In genomic region chr17:49528033-49528432, GRCm38 (mm10) we compare ENCODE assay signal across 17 mouse cellular contexts. TPM values are rescaled to one million over a fixed set of nuclear protein-coding genes. Genes with fewer than 3 reads are reported as not detected.
DNase-seq lines count a peak whose midpoint lies in the region; ATAC-seq and TF ChIP-seq lines count a peak whose summit lies in the region.
"Had no signal": no experiment of that assay in that cellular context is flagged by ENCODE, and none has a peak within 500 bp of the region (broad histone marks: within the 10 kb centered on the region; RNA-seq: fewer than 3 reads in every experiment).

No protein-coding gene starts in this region.

- WGBS in lung, embryonic 14.5 days: 88% methylated on average over 4 of the region's 4 CpGs
- 84% methylated on average over 4 of the region's 4 CpGs for WGBS in lung, postnatal 0 days

- no peaks in the 10 kb centered on the region for H3K27me3 ChIP-seq in lung, embryonic 14.5 days (ENCODE audit: insufficient read depth, low read length)
- H3K27me3 ChIP-seq in lung, postnatal 0 days (replicated peaks; ENCODE audit: insufficient read depth, low read length): no peaks in the 10 kb centered on the region
- H3K27me3 ChIP-seq: embryonic facial prominence, embryonic 13.5 days; heart, embryonic 15.5 days; hindbrain, embryonic 12.5 days; liver, embryonic 12.5 days had no signal

- H3K4me2 ChIP-seq in lung, embryonic 14.5 days: no peak overlapping the region
- H3K4me2 ChIP-seq in lung, postnatal 0 days (replicated peaks; ENCODE audit: low read depth, low read length): no peak overlapping the region
- H3K4me2 ChIP-seq: embryonic facial prominence, embryonic 13.5 days; heart, embryonic 15.5 days; hindbrain, embryonic 12.5 days; liver, embryonic 12.5 days had no signal

- no peak for TF ChIP-seq EP300 in lung, postnatal 0 days (IDR thresholded peaks at IDR 0.05)

- peak; percentile 23; the same call in 1 of the 2 replicates for ATAC-seq in frontal cortex, adult (ENCODE audit: low TSS enrichment)
- ATAC-seq in lung, embryonic 14.5 days (ENCODE audit: insufficient read depth): peak; percentile 31; the same call in 1 of the 2 replicates
- ATAC-seq in lung, postnatal 0 days: no peak
- no peak for ATAC-seq in erythroblast, adult 5-6 weeks (replicated peaks; ENCODE audit: low FRiP score, poor library complexity, severe bottlenecking)
- ATAC-seq: intestine, embryonic 16.5 days; liver, embryonic 12.5 days had no signal

- no peaks in the 10 kb centered on the region for H3K9me3 ChIP-seq in lung, embryonic 14.5 days (ENCODE audit: low read depth, low read length)
- no peaks in the 10 kb centered on the region for H3K9me3 ChIP-seq in lung, postnatal 0 days (ENCODE audit: low read length)
- H3K9me3 ChIP-seq: embryonic facial prominence, embryonic 13.5 days; forebrain, embryonic 10.5 days; heart, embryonic 15.5 days; hindbrain, embryonic 12.5 days; limb, embryonic 10.5 days; liver, embryonic 12.5 days; midbrain, embryonic 10.5 days had no signal

- no peak overlapping the region for H3K9ac ChIP-seq in lung, embryonic 14.5 days
- no peak overlapping the region for H3K9ac ChIP-seq in lung, postnatal 0 days (replicated peaks; ENCODE audit: low read depth)
- H3K9ac ChIP-seq: embryonic facial prominence, embryonic 13.5 days; heart, embryonic 15.5 days; hindbrain, embryonic 12.5 days; liver, embryonic 12.5 days had no signal

- H3K36me3 ChIP-seq in lung, embryonic 14.5 days (ENCODE audit: insufficient read depth): peaks cover 15% of the 10 kb centered on the region; the same call in 1 of the 2 replicates
- no peaks in the 10 kb centered on the region for H3K36me3 ChIP-seq in lung, postnatal 0 days (ENCODE audit: insufficient read depth, low read length)
- H3K36me3 ChIP-seq: forebrain, embryonic 10.5 days; heart, embryonic 15.5 days; hindbrain, embryonic 12.5 days; liver, embryonic 12.5 days; midbrain, embryonic 10.5 days had no signal

- H3K4me1 ChIP-seq in lung, embryonic 14.5 days (ENCODE audit: insufficient read depth): peaks cover 4% of the 10 kb centered on the region; the same call in 1 of the 2 replicates
- H3K4me1 ChIP-seq in lung, postnatal 0 days (ENCODE audit: insufficient read depth, low read depth, low read length): no peaks in the 10 kb centered on the region
- H3K4me1 ChIP-seq: hindbrain, embryonic 12.5 days; liver, embryonic 12.5 days; midbrain, embryonic 10.5 days had no signal

- no peak for DNase-seq in frontal cortex, postnatal 10 days (ENCODE audit: low spot score in 2 of 2)
- DNase-seq in lung, embryonic 14.5 days: no peak
- no peak for DNase-seq in lung, postnatal 0 days (ENCODE audit: low spot score)
- peak; percentile 97 for DNase-seq in cerebellum, adult 11-12 months
- DNase-seq in cerebellum, postnatal 36 days: peak; percentile 85 to 90
- DNase-seq in kidney, adult 18-20 months: no peak
- DNase-seq: thymus, adult 18-20 months had no signal

- peak overlapping the region; percentile 55 for H3K27ac ChIP-seq in lung, embryonic 14.5 days (ENCODE audit: low read depth)
- H3K27ac ChIP-seq in lung, postnatal 0 days (ENCODE audit: low read length): no peak overlapping the region
- H3K27ac ChIP-seq: embryonic facial prominence, embryonic 13.5 days; forebrain, embryonic 10.5 days; heart, embryonic 15.5 days; hindbrain, embryonic 12.5 days; limb, embryonic 10.5 days; liver, embryonic 12.5 days; midbrain, embryonic 10.5 days had no signal

- no peak overlapping the region for H3K4me3 ChIP-seq in lung, embryonic 14.5 days (ENCODE audit: low read depth, low read length)
- H3K4me3 ChIP-seq in lung, postnatal 0 days (ENCODE audit: low read depth, low read length): no peak overlapping the region
- H3K4me3 ChIP-seq: embryonic facial prominence, embryonic 13.5 days; forebrain, embryonic 10.5 days; heart, embryonic 15.5 days; hindbrain, embryonic 12.5 days; limb, embryonic 10.5 days; liver, embryonic 12.5 days; midbrain, embryonic 10.5 days had no signal

- no peak for TF ChIP-seq CTCF in lung, embryonic 14.5 days (IDR thresholded peaks at IDR 0.05; ENCODE audit: low read depth)
- no peak for TF ChIP-seq CTCF in lung, postnatal 0 days (IDR thresholded peaks at IDR 0.05)

RNA-seq across cellular contexts. Expression of gene Daam2, which starts 36.1 kb away (rescaled TPM):
- polyA plus RNA-seq in lung, embryonic 14.5 days (2014; fragmentation: Nextera tagmentation; extraction: Ambion mirVana): 18.1 and 19.6 TPM in 2 replicates
- 4.6 and 6.6 TPM in 2 replicates for polyA plus RNA-seq in lung, postnatal 0 days (2015; fragmentation: Nextera tagmentation; extraction: Ambion mirVana)
- total RNA-seq in erythroblast, adult 5-6 weeks (2015; ENCODE audit: low replicate concordance): not detected in 2 replicates
- 0.56 TPM in 1 of 2 replicates, not detected in the other for total RNA-seq in erythroblast, adult 5-6 weeks (2017; ENCODE audit: low replicate concordance)

Comparison
In these comparisons a context has a peak if more than half of its experiments do, and no peak if none do; other contexts are left out.
1. ATAC-seq: peak in frontal cortex, adult (single experiment) and lung, embryonic 14.5 days (single experiment); none in lung, postnatal 0 days (single experiment) and erythroblast, adult 5-6 weeks (single experiment).
2. DNase-seq: peak in cerebellum, adult 11-12 months (single experiment) and cerebellum, postnatal 36 days (2 of 2); none in frontal cortex, postnatal 10 days (0 of 2), lung, embryonic 14.5 days (single experiment), lung, postnatal 0 days (single experiment) and kidney, adult 18-20 months (single experiment).